Mouse (Mus musculus): ENCODE results near the gene Tbc1d20. TPM values are rescaled to one million over a fixed set of nuclear protein-coding genes. Genes with fewer than 3 reads are reported as not detected.
"Not testable (repeated sequence)": the region's sequence is repeated elsewhere in the genome, so short reads cannot be mapped to it uniquely, and the experiment has no call there.

The Tbc1d20 gene
- total and polyA plus RNA-seq, 2 experiments from 2014 or later = 26.9 to 57.1 TPM

- ATAC-seq (ENCODE audit: low FRiP score) (no peak), DNase-seq (ENCODE audit: low spot score) (no peak)
- Histone ChIP-seq H3K4me3 (ENCODE audit: low read depth, low read length) (no peak overlapping the region), H3K27ac (ENCODE audit: low read depth, low read length) (no peak overlapping the region), H3K4me2 (ENCODE audit: low read depth, low read length, poor library complexity, severe bottlenecking) (no peak overlapping the region), H3K9me3 (ENCODE audit: low read length) (no peaks in the 10 kb centered on the region), H3K27me3 (ENCODE audit: insufficient read depth, low read length) (no peaks in the 10 kb centered on the region), H3K36me3 (ENCODE audit: insufficient read depth, low read length) (no peaks in the 10 kb centered on the region), H3K4me1 (ENCODE audit: insufficient read depth, low read length) (peaks cover 3% of the 10 kb centered on the region; the same call in 1 of the 2 replicates), H3K9ac (replicated peaks; ENCODE audit: low read length, poor library complexity, severe bottlenecking) (no peak overlapping the region)
- WGBS = 64% methylated on average over 2 of the region's 2 CpGs
- TF ChIP-seq CTCF (IDR thresholded peaks at IDR 0.05) = no peak
Observed at GRCm38 (mm10) chr2:152347722-152348121, 54.1 kb downstream of the Tbc1d20 start.

- no peaks in the 10 kb centered on the region for H3K36me3 ChIP-seq (ENCODE audit: insufficient read depth, low read length)
- no peaks in the 10 kb centered on the region for H3K27me3 ChIP-seq (ENCODE audit: insufficient read depth, low read length)
- no peak overlapping the region for H3K4me2 ChIP-seq (ENCODE audit: low read depth, low read length, poor library complexity, severe bottlenecking)
- H3K27ac ChIP-seq (ENCODE audit: low read depth, low read length) = no peak overlapping the region
- no peaks in the 10 kb centered on the region for H3K9me3 ChIP-seq (ENCODE audit: low read length)
- ATAC-seq (ENCODE audit: low FRiP score) (no peak), DNase-seq (ENCODE audit: low spot score) (no peak)
- H3K4me3 ChIP-seq (ENCODE audit: low read depth, low read length) = no peak overlapping the region
- no peaks in the 10 kb centered on the region for H3K4me1 ChIP-seq (ENCODE audit: insufficient read depth, low read length)
- WGBS = 86% methylated on average over 6 of the region's 6 CpGs
- H3K9ac ChIP-seq (replicated peaks; ENCODE audit: low read length, poor library complexity, severe bottlenecking) = no peak overlapping the region
- TF ChIP-seq CTCF (IDR thresholded peaks at IDR 0.05) = no peak
Observed at GRCm38 (mm10) chr2:152349205-152349604, 55.6 kb downstream of the Tbc1d20 start.

DNA sequence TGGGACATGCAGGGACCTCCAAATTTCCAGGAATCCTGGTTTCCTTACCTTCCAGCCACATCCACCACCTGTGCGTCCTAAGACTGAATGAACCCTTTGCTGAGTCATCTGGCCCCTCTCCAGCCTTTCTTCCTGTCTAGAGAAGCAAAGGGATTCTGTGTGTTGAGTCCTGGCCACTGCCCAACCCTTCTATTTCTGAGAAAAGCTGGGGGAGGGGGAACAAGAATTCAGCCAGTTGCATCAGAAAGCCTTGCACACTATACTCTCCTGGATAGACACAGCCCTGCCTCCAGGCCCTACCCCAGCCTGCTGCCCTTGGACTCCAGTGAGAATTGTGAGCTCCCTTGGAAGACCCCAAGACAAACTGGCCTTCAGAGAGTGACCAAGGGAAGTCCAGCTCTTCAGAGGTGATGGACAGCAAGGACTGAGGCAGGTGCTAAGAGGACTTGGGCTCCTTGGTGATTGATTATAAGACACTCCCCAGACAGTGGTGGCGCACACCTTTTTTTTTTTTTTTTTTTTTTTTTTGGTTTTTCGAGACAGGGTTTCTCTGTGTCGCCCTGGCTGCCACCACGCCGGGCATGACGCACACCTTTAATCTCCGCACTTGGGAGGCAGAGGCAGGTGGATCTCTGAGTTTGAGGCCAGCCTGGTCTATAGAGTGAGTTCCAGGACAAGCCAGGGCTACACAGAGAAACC lies 56.4 kb downstream of the Tbc1d20 start:
- H3K9me3 ChIP-seq (ENCODE audit: low read length) = no peaks in the 10 kb centered on the region
- no peak overlapping the region for H3K4me3 ChIP-seq (ENCODE audit: low read depth, low read length)
- H3K4me2 ChIP-seq (ENCODE audit: low read depth, low read length, poor library complexity, severe bottlenecking) = no peak overlapping the region
- WGBS = 87% methylated on average over 7 of the region's 8 CpGs
- DNase-seq (ENCODE audit: low spot score) = peak; percentile 46
- H3K36me3 ChIP-seq (ENCODE audit: insufficient read depth, low read length) = no peaks in the 10 kb centered on the region
- H3K4me1 ChIP-seq (ENCODE audit: insufficient read depth, low read length) = no peaks in the 10 kb centered on the region
- no peaks in the 10 kb centered on the region for H3K27me3 ChIP-seq (ENCODE audit: insufficient read depth, low read length)
- H3K27ac ChIP-seq (ENCODE audit: low read depth, low read length) = no peak overlapping the region
- no peak for TF ChIP-seq CTCF (IDR thresholded peaks at IDR 0.05)
- no peak for ATAC-seq (ENCODE audit: low FRiP score)
- H3K9ac ChIP-seq (replicated peaks; ENCODE audit: low read length, poor library complexity, severe bottlenecking) = no peak overlapping the region

GRCm38 (mm10) chr2:152357254-152357653 lies 63.6 kb downstream of the Tbc1d20 start:
- no peaks in the 10 kb centered on the region for H3K9me3 ChIP-seq (ENCODE audit: low read length)
- no peaks in the 10 kb centered on the region for H3K27me3 ChIP-seq (ENCODE audit: insufficient read depth, low read length)
- no peak for DNase-seq (ENCODE audit: low spot score)
- H3K4me1 ChIP-seq (ENCODE audit: insufficient read depth, low read length) = no peaks in the 10 kb centered on the region
- no peak for TF ChIP-seq CTCF (IDR thresholded peaks at IDR 0.05)
- no peak overlapping the region for H3K9ac ChIP-seq (replicated peaks; ENCODE audit: low read length, poor library complexity, severe bottlenecking)
- ATAC-seq (ENCODE audit: low FRiP score) = no peak
- H3K4me2 ChIP-seq (ENCODE audit: low read depth, low read length, poor library complexity, severe bottlenecking) = no peak overlapping the region
- no peak overlapping the region for H3K27ac ChIP-seq (ENCODE audit: low read depth, low read length)
- WGBS = 86% methylated on average over 3 of the region's 3 CpGs
- no peaks in the 10 kb centered on the region for H3K36me3 ChIP-seq (ENCODE audit: insufficient read depth, low read length)
- no peak overlapping the region for H3K4me3 ChIP-seq (ENCODE audit: low read depth, low read length)

DNA sequence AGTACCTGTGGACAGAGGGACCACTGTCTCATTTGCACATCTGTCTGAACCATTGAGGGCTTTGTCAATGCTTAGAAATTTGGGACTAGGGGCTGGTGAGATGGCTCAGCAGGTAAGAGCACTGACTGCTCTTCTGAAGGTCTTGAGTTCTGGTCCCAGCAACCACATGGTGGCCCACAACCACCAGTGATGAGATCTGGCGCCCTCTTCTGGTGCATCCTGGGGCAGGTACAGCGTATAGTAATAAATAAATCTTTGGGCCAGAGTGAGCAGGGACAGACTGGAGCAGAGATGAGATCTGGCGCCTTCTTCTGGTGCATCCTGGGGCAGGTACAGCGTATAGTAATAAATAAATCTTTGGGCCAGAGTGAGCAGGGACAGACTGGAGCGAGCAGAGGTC lies 65.3 kb downstream of the Tbc1d20 start:
- 78% methylated on average over 5 of the region's 5 CpGs for WGBS
- not testable (repeated sequence) for ATAC-seq (ENCODE audit: low FRiP score); H3K4me1 ChIP-seq (ENCODE audit: insufficient read depth, low read length); H3K4me3 ChIP-seq (ENCODE audit: low read depth, low read length); H3K9ac ChIP-seq (replicated peaks; ENCODE audit: low read length, poor library complexity, severe bottlenecking); H3K4me2 ChIP-seq (ENCODE audit: low read depth, low read length, poor library complexity, severe bottlenecking); DNase-seq (ENCODE audit: low spot score); H3K27ac ChIP-seq (ENCODE audit: low read depth, low read length); H3K27me3 ChIP-seq (ENCODE audit: insufficient read depth, low read length); H3K9me3 ChIP-seq (ENCODE audit: low read length); H3K36me3 ChIP-seq (ENCODE audit: insufficient read depth, low read length)
- peak; percentile 38 for TF ChIP-seq CTCF (IDR thresholded peaks at IDR 0.05)

DNA sequence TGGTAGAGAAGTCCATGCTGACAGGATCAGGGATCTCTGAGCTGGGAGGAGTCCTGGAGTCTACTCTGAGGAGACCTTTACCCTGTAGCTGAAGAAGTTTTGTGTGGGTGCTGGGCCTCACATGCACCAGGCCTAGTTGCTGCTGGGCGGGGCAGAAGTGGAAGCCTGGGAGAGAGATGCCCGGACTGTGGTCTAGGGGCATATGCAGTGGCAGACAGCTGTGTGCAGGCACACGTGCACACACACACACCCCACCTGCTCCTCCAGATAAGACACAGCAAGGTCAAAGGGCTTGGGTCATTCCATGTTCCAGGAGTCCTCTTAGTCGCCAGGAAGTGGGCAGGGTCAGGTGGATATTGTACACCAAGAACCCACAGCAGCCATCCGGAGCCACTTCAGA lies 66.0 kb downstream of the Tbc1d20 start:
- no peak overlapping the region for H3K4me2 ChIP-seq (ENCODE audit: low read depth, low read length, poor library complexity, severe bottlenecking)
- no peaks in the 10 kb centered on the region for H3K4me1 ChIP-seq (ENCODE audit: insufficient read depth, low read length)
- H3K9ac ChIP-seq (replicated peaks; ENCODE audit: low read length, poor library complexity, severe bottlenecking) = no peak overlapping the region
- no peak overlapping the region for H3K4me3 ChIP-seq (ENCODE audit: low read depth, low read length)
- ATAC-seq (ENCODE audit: low FRiP score) = no peak
- H3K27ac ChIP-seq (ENCODE audit: low read depth, low read length) = no peak overlapping the region
- H3K27me3 ChIP-seq (ENCODE audit: insufficient read depth, low read length) = no peaks in the 10 kb centered on the region
- no peak for DNase-seq (ENCODE audit: low spot score)
- no peak for TF ChIP-seq CTCF (IDR thresholded peaks at IDR 0.05)
- H3K36me3 ChIP-seq (ENCODE audit: insufficient read depth, low read length) = no peaks in the 10 kb centered on the region
- 83% methylated on average over 5 of the region's 5 CpGs for WGBS
- no peaks in the 10 kb centered on the region for H3K9me3 ChIP-seq (ENCODE audit: low read length)

Data from midbrain, postnatal 0 days (tissue).